Mouse (Mus musculus) thymus, postnatal 36 days (tissue): ENCODE data around the gene Leprot.

Experiments
- DNase-seq, 2 experiments: peaks; one replicate each; pipeline ENCODE4 v3.0.0; 2022; ENCODE audit warnings: mixed read lengths in 2 of 2

The Leprot gene

DNA sequence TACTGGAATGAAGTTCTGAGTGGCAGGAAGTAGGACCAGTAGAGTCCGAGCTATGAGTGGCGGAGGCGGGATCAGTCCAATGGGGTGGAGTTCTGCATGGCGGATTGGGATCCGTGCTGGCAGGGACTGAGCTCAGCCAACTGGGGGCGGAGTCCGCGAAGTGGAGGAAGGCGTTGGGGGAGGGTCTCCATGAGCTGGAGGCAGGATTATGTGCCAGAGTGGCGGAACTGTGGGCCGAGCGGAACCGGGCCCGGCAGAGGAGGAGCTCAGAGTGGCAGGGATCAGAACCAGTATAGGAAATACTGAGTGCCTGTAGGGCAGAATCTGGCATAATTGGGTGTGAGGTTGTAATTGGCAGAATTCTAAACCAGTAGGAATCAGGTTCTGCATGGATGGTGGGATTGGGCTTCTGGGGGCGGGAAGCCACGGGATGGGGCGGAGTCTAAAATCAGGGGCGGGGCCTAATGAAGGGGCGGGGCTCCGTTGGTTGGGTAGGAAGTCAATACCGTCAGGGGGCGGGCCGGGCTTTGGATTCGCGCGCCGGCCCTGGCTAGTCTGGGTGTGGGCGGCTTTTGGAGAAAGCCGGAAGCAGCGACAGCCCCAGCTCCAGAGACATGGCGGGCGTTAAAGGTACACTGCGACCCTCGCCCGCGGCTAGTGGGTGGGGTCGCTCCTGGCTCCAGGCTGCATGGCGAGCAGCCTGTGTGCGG, at the start of gene Leprot:
Leprot (plus strand) TSS at position 523 of the 710 bp plus-strand sequence.
- DNase-seq: peak; percentile 87 to 88

DNA sequence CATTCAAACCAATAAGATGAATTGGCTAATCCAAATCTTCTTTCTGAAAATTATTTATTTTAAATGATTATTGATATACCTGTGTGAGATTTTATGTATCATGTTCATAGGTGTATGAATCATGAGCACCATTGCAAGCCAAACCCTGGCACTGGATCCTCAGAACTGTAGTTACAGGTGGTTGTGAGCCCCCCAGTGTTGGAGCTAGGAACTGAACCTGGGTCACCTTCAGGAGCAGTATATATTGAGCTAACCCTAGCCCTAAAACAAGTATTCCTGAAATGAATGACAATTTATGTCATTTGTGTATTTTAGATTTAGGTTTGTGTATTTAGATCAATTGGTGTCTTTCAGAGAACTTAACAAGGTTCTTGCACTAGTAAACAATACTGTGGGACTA, 45.8 kb upstream of the Leprot start:
- DNase-seq: peak; percentile 33 to 34

DNA sequence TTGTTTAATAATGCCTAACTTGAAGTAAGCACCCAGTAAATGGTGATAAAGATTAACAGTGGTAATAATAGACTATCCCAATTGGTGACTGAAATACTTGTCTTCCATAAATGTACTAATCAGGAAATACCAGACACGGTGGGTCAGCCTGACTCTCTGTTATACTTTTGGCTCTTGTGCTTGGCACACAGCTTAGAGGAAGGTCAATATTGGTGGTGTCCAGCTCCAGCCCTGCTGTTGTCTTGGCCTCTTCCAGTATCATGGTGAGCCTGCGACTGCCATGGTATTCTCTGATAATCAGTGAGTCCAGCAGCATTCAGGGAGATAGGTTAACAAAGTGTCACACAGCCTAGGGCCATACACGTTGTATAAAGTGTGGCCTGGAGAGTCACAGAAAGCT, 43.9 kb upstream of the Leprot start:
- DNase-seq: no peak

DNA sequence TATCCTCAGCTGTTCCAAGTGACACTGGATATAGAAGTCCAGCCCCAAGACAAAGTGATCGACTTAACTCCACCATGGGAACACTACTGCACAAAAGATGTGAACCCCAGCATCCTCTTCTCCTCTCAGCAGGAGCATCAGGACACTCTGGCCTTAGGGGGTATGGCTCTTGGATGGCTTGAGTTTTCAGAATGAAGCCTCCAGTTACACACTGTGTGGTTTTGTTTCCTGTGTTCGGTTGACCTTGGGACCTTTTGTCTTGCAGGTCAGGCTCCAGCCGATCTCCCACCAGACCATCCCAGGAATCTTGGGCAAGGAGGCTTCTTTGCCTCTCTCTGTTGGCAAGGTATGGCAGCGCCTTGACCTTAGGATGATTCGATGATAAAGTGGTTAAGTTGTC, 31.0 kb upstream of the Leprot start:
- DNase-seq: no peak

DNA sequence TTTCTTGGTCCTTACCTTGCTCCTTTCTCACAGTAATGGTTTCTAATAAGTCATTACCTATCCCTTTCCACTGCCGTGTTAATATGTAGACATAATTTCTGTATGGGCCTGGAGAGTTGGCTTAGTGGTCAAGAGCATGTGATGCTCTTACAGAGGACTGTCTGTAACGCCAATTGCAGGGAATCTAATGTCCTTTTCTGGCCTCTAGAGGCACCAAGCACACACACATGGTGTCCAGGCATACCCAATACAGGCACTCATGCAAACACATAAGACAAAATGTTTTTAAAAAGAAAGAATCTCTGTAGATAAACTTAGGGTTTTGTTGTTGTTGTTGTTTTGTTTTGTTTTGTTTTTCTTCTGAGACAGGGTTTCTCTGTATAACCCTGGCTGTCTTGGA, 29.8 kb upstream of the Leprot start:
- no peak for DNase-seq

DNA sequence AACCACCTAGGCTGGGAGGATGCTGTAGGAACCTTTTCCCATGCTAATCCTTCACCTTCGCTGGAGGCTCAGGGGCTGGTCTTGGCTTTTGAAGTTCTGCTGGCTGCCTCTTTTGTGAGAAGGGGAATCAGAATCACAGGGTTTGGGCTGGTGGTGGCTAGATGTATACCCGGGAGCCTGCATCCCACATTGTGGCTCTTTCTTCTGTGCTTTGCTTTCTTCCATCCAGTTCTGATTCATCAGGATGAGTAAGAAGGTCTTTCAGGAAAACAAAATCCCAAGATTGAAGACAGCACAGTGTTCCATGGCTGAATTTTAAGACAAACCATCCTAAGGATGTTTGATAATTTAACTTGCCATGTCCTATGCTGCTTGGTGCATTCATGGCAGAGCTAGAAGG, 27.3 kb upstream of the Leprot start:
- DNase-seq: no peak

DNA sequence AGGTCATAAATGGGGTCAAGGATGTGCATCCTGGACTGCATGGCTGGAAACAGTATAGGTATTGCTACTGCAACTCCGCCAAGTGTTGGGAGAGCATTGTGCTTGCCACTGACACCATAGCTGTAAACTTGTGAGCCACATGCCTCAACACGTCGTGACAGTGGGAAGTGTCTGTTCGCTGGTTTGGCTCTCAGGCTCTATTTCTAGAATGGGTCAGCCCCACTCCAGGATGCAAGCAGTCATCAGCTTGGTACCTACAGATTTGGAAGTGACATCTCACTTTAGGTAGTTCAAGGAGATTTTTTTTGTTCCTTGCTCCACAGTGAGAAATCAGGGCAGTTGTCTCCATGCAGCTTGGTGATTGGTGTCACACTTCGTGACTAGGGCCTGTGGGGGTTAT, 26.3 kb upstream of the Leprot start:
- no peak for DNase-seq

DNA sequence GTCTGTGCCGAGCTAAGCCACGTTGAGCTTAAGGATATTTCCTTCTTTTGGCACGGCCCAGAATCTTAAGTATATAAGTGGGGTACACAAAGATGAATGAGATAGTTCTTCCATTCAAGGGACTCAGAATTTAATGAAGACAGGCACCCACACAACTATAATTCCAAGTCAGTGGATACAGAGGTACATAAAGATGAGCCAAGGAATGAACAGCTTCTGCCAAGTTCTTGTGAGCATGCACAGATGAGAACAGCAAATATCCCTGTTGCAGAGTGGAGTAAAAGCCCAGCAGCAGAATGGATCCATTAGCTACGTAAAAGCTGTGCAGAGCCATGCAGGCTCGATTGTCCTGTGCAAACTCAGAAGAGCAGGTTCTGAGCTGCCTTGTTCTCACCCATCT, 22.2 kb upstream of the Leprot start:
- DNase-seq: no peak

DNA sequence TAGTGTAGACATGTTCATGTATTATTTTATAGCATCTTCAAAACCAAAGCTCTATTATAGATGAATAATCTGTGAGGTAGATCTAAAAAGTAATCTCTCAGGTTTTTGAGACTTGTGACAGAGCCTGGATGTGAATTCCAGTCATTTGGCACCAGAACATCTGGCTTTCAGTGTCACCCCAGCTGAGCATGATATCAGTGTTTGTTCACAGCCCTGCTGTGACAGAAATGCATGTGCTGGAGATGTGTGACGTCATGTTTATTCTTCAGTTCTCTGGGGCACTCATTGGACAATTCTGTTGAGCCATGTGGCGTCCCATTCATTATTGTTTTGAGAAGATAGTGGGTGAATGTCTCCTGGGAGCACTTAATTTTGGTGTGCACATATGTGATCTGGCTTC, 11.9 kb upstream of the Leprot start:
- no peak for DNase-seq

DNA sequence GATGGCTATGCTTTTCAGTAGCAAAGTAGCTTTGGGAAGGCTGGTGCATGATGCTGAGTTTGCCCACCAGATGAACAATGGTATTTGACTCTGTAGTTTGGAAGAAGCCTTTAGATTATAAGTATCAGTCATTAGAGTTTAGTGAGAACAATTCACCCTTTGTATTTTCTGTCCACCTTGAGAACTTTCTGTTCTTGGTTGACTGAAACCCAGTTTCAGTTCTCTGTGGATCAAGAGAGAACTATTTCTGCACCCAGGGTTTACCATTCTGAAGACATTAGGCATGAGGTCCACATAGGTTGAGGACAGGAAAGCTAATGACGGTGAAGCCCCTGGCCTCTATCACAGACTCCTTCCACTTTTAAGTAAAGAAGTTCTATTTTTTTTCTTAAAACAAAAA, 10.0 kb upstream of the Leprot start:
- no peak for DNase-seq

DNA sequence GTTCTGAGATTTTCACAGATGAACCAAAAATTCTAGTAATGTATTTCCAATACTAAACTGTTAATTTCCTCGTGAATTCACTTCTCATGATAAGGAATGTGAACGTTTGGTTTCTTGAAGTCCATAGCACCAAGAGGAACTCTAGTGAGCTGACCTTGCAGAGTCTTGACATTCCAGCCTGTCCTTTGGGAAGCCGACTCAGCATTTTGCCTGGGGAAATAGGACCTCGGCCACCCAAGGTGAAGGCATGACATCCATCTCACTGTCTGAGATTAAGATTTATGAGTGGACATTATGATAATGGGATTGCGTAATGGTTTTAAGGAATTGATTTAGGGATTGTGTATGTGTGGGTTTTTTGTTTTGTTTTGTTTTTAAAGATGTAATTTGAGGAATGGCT, 6.9 kb upstream of the Leprot start:
- no peak for DNase-seq

DNA sequence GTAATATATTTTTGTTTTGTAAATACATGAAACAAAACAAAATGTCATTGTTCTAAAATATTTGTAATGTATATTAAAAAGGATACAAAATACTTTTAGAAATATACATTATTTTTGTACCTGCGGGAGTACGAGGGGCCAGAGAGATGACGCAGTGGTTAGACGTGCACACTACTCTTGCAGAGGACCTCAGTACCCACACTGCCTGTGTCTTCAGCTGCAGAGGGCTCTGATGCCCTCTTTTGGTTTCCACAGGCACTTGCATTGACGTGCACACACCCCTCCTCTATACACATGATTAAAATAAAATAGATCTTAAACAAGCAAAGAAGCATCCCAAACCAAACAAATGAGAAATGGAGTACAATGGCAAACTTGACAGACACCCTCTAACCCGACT, 4.8 kb upstream of the Leprot start:
- DNase-seq: no peak

DNA sequence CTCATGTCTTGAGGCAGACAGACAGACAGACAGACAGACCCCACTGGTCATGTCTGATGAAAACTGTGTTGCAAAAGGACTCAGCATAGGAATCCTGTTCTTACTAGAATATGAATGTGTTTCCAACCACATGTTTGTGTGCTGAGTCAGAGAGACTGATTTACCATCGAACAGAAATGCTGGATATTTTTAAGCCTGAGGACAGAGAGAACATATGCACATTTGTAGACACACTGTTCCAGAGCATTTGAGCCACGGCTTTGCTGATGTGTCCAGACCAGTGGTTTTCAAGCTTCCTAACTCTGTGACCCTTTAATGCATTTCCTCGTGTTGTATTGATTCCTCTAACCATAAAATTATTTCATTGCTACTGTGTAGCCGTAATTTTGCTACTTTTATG, 4.3 kb upstream of the Leprot start:
- no peak for DNase-seq

DNA sequence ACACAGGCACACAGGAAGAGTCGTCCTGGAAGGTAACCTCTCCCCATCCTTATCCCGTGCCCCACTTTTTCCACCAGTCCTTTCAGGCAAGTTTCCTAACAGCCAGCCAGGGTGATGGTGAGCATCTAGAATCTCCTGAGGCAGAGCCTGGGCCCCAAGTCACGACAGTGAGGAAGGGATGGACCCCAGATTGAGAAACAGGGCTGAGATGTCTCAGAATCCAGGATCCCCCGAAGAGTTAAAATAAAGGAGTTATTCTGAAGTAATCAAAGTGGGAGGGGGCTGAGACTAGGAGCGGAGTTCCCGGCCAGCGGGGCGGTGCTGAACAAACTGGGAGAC, 692 bp upstream of the Leprot start:
- no peak for DNase-seq

DNA sequence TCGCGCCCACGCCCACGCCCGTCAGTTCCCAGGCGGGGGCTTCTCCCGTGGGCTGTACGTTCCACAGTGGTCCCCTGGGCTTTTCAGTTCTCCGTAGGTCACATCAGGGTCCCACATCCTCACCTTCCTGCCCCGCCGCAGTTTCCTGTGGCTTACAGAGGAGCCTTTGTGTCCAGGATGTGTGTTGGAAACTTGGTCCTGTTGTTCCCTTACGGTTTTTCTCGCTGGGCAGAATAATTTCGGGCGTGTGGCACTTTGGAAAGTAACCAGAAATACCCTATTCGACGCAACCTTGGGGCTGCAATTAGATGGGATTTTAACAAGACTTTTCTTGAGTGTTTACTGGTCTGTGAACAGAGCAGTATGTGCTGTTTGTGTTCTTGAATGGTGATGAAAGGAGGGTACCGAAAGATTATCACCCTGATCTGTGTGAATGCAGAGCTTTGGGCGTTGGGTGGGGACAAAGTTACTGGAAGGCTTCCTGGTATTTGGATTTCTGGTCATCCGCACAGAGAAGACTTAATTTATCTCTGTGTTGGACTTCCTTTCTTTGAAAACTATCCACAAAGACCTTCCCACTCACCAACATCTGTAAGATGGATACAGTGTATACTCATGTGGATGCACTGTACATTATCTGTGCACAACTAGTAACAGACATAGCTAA, 591 bp downstream of the Leprot start:
- DNase-seq: no peak

DNA sequence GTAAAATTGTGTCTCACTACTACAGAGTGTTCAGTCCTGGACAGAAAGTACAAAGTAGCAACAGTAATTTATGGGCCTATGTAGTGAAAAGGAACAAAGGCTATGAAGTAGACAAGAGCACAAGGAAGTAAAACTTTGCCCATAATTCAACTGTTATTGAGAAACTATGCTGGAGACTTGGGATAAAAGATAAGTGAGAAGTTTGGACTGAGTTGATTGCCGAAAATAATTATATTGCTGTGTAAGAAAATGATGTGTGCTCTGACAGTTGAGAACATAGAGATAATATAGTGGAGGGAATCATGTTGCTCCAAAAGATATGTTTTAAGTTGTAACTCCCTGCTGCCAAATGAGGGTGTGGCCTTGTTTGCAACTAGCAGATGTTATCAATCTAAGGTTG, 1.2 kb downstream of the Leprot start:
- DNase-seq: no peak

DNA sequence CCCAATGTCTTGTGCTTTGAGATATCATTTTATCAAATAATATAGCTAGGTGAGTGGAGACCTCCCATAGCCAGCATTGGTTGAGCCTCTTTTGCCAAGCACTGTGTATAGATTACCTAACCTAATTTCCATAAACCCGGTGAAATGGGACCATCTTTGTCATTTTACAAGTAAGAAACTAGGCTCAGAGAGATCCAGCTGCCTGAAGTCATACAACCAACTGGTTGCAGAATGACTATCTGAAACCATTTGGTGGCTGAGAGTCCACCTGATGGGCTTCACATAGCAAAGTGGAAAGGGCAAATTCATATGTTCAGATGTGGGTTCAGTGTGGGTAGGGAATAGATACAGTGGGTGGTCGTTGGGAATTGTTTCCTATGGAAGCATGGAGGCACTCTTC, 3.4 kb downstream of the Leprot start:
- DNase-seq: no peak

DNA sequence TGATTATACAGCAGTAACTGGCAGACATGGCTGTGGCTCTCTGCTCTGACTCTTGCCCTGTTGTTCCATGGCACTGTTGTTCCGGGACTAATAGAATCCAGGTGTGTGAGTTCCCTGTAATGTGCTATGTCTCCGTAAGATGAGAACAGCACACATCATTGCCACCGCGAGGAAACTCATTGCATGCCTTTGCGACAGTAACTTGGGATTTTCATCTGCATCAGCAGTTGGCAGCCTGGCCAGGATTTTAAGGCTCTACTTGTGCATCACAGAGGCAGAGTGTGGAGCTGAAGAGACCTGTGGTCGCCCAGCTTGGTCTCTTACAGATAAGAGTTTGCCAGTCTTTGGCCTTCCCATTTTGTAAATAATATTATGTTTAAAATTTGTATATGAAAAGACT, 6.7 kb downstream of the Leprot start:
- DNase-seq: no peak

DNA sequence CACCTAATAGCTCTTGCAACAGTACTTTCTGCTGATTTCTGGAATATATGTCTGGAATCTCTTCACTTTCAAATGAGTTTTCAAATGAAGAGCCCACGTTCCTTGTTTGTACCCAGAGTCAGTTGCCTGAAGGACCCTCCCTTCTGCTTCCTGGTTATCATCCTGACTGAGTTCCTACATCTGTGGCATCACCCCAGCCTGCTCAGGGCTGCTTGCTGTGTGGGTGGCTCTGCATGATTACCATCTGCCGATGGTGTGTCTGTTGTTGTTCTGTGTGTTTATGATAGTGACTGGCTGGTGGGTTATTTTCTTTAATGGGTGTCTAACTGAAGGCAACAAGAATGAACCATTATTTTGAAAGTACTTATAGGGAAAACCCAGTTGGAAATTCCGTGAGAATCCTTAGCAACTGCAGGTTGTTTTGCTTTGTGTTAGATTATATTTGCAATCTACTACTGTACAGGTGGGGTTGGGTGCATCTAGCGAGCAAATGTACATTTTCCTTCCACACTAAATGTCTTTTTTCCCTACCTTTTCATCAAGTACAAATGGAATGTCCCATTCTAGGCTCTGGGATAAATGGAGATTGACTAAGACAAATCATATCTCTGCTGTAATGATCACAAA, 7.4 kb downstream of the Leprot start:
- no peak for DNase-seq

DNA sequence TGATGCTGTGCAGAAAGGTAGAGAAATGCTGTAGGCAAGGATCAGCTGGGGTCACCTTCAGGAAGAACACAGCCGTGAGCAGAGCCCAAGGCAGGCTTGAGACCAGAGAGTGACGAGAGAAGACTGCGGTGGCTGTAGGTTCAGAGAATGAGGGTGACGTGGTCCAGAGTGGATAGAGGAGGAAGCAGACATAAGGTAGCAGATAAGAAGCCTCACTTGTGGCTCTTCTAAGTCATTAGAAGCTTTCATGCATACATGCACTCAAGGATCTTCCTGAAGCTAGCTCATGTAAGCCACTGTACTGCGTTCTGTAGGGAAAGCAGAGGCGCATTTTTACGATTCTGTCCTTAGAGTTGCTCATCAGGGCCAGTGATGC, 7.9 kb downstream of the Leprot start:
- no peak for DNase-seq

DNA sequence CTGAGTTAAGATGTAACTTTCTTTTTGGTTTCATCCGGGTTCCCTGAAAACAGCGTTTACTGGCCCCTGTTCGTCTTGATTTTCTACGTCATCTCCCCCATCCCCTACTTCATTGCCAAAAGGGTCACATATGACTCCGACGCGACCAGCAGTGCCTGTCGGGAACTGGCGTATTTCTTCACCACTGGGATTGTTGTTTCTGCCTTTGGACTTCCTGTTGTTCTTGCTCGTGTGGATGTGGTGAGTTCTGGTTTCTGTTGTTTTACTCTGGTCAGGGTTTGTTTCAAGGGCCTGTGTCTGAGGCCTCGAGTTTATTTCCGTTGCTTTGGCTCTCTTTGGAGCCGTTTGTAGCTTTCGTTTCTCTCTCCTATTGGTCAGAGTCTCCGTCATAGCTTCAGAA, 8.5 kb downstream of the Leprot start:
- DNase-seq: no peak

DNA sequence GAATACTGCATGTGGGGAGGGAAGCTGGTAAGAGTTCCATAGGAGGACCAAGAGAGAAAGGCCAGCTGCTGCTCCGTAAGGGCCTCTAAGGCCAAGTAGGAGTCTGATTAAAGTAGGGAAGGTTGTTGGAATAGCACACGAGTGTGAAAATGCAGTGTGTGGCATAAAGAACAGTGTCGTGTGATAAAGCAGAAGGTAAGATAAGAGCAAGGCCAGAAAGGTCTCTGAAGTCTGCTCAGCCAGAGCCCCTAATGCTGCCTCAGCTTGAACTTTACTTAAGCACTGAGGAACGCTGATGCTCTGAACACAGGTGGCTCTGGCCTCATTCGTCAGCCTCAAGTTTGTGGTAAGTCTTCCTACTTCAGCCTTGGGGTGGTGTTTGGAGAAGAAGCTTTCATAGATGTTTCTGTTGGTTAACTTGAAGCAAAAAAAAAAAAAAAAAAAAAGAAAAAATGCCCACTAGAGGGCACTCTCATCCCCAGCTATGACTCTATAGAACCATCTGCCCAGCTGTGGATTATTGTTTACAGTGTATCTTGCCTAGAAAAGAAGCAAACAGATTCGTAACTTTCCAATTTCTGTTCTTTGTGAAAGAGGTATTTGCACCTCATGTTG, 9.5 kb downstream of the Leprot start:
- DNase-seq: no peak

DNA sequence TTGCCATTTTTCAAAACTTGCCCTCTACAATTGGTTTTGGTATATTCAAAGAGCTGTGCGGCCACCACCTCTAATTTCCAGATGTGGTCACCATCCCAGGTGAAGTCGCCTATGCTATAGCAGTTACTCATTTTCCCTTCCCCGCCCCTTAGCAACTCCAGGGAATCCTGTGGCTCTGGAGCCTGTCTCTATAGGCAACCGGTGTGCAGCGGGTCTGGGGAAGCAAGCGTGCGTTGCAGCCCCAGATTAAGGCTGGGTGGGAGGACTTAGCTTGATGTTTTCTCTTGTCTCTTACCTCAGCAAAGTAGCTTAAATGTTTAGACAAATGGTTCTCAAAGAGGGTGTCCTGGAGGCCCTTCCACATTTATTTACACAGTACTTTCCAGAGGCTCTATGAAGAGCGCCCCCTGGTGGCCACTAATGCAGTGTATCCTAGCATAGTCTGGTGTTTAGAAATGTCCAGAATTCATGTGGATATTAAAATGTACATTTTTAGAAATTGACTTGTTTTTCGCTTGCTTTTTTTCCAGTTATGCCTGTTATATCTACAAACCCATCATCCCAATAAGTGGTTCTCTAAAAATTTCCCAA, 16.7 kb downstream of the Leprot start:
- DNase-seq: peak; percentile 37 to 56

DNA sequence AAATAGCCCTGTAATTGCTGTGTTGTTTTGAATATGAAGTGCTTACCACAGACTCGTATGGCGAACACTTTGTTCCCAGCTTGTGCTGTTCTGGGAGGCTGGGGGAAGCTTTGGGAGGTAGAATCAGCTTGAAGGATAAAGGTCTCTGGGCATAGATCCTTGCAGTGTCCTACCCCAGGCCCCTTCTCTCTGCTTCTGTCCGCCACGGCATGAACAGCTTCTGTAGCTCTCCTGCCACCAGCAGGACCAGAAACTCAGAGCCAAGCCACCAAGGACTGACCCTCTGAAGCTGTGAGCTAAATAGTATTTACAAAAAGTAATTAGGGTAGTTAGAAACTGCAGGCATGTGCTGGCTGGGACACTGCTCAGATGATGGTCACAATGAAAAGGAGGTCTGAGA, 17.2 kb downstream of the Leprot start:
- no peak for DNase-seq
